Mouse (Mus musculus) G1E (cell line): ENCODE data around the gene Gm28047. TPM values are rescaled to one million over a fixed set of nuclear protein-coding genes. Genes with fewer than 3 reads are reported as not detected.

ENCODE experiments used
- ATAC-seq: 2 replicates; pipeline ENCODE4 v1.8.0; 2016; ENCODE audit warnings: mild to moderate bottlenecking; ENCODE audit not compliant: insufficient number of reproducible peaks, poor library complexity, low FRiP score, severe bottlenecking; ENCODE audit errors: extremely low read depth
- DNase-seq: peaks from one replicate; pipeline ENCODE4 v3.0.0; 2012; ENCODE audit warnings: low spot score
- H3K27me3 ChIP-seq: 2 replicates; pipeline ENCODE4 v1.6.1; 2012; ENCODE audit warnings: mild to moderate bottlenecking, low read length, inconsistent platforms; ENCODE audit not compliant: insufficient read depth
- H3K36me3 ChIP-seq: replicated peaks from 2 replicates; pipeline ENCODE3; 2012; ENCODE audit warnings: mild to moderate bottlenecking, inconsistent platforms
- H3K4me1 ChIP-seq: 2 replicates; pipeline ENCODE4 v1.6.1; 2012; ENCODE audit warnings: low read depth, low read length, inconsistent platforms, mixed read lengths; ENCODE audit not compliant: insufficient read depth
- H3K4me3 ChIP-seq: 2 replicates; pipeline ENCODE4 v1.5.1; 2012; ENCODE audit warnings: low read depth, mild to moderate bottlenecking, inconsistent platforms, low read length, moderate library complexity, mixed read lengths
- H3K9me3 ChIP-seq: replicated peaks from 2 replicates; pipeline ENCODE4 v1.6.1; 2012; ENCODE audit warnings: inconsistent platforms
- CTCF ChIP-seq: IDR thresholded peaks from 2 replicates; pipeline ENCODE4 v1.5.1; 2012; ENCODE audit warnings: low read depth, low read length, inconsistent platforms, mixed read lengths
- GATA1 ChIP-seq: IDR thresholded peaks from 2 replicates; pipeline ENCODE4 v1.6.1; 2012; ENCODE audit warnings: borderline replicate concordance, low read length, inconsistent platforms, mixed read lengths
- GATA2 ChIP-seq: IDR thresholded peaks from 2 replicates; pipeline ENCODE4 v1.6.1; 2012; ENCODE audit warnings: low read depth, low read length, inconsistent platforms, borderline replicate concordance
- POLR2AphosphoS5 ChIP-seq: IDR thresholded peaks from 2 replicates; pipeline ENCODE4 v1.6.1; 2012; ENCODE audit warnings: low read depth, low read length, inconsistent platforms; ENCODE audit not compliant: insufficient replicate concordance
- TAL1 ChIP-seq: conservative IDR thresholded peaks from 2 replicates; pipeline ENCODE4 v1.6.1; 2012; ENCODE audit warnings: low read depth, low read length, inconsistent platforms, mixed read lengths
- polyA plus RNA-seq: library from polyadenylated mRNA; stranded (reverse); fragments of >175 nt; gene quantifications from 2 replicates; pipeline ENCODE4 v1.2.3, GENCODE M21; 2012
- total RNA-seq, 2 experiments: library from RNA; stranded (forward) in 1 of 2; stranded (reverse) in 1 of 2; fragments of 200-1000 nt in 1 of 2; fragments of >200 nt in 1 of 2; fragmentation: Nextera tagmentation in 1 of 2; gene quantifications; 2 replicates each; pipeline ENCODE4 v1.2.3; 2014 to 2017

Gm28047 gene
- total and polyA plus RNA-seq, 3 experiments: not detected

GRCm38 (mm10) chr15:102581205-102581604 lies 43.7 kb downstream of the Gm28047 start:
- no peak for ATAC-seq
- no peaks in the 10 kb centered on the region for H3K9me3 ChIP-seq
- peaks cover 7% of the 10 kb centered on the region for H3K4me1 ChIP-seq
- peaks cover 38% of the 10 kb centered on the region for H3K36me3 ChIP-seq
- DNase-seq: no peak
- TF ChIP-seq POLR2AphosphoS5 (no peak), GATA2 (no peak), TAL1 (no peak), GATA1 (no peak), CTCF (no peak)
- H3K4me3 ChIP-seq: no peak overlapping the region
- no peaks in the 10 kb centered on the region for H3K27me3 ChIP-seq

DNA sequence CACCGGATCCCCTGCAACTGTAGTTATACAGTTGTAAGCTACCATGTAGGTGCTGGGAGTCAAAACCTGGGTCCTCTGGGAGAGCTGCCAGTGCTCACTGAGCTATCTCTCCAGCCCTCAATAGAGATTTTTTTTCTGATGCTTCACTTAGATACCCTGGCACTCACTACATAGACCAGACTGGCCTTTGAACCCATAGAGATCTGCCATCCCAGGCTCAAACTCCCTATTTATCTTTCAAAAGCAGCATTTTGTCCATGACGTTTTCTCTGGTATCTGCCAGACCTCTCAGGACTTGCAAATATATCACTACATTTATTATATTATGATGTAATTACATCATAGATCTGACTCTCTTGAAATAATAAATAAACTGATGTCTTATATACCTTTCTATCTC lies 46.5 kb downstream of the Gm28047 start:
- H3K4me3 ChIP-seq: no peak overlapping the region
- H3K27me3 ChIP-seq: no peaks in the 10 kb centered on the region
- ATAC-seq: no peak
- H3K9me3 ChIP-seq: no peaks in the 10 kb centered on the region
- TF ChIP-seq GATA1 (no peak), POLR2AphosphoS5 (no peak), TAL1 (no peak), CTCF (no peak), GATA2 (no peak)
- peaks cover 7% of the 10 kb centered on the region for H3K4me1 ChIP-seq
- no peak for DNase-seq
- H3K36me3 ChIP-seq: peaks cover 41% of the 10 kb centered on the region

GRCm38 (mm10) chr15:102576972-102577371 lies 47.9 kb downstream of the Gm28047 start:
- no peak for TF ChIP-seq CTCF
- no peak for TF ChIP-seq POLR2AphosphoS5
- TF ChIP-seq GATA1: no peak
- no peak for TF ChIP-seq TAL1
- no peak for TF ChIP-seq GATA2
- DNase-seq (no peak), ATAC-seq (no peak)
- peaks cover 43% of the 10 kb centered on the region for H3K36me3 ChIP-seq
- no peaks in the 10 kb centered on the region for H3K9me3 ChIP-seq
- no peaks in the 10 kb centered on the region for H3K27me3 ChIP-seq
- peaks cover 7% of the 10 kb centered on the region for H3K4me1 ChIP-seq
- H3K4me3 ChIP-seq: no peak overlapping the region

GRCm38 (mm10) chr15:102572081-102572480 lies 52.8 kb downstream of the Gm28047 start:
- DNase-seq (no peak), ATAC-seq (no peak)
- Histone ChIP-seq H3K36me3 (peaks cover 27% of the 10 kb centered on the region), H3K27me3 (no peaks in the 10 kb centered on the region), H3K4me3 (no peak overlapping the region), H3K4me1 (peaks cover 3% of the 10 kb centered on the region), H3K9me3 (no peaks in the 10 kb centered on the region)
- TF ChIP-seq TAL1 (no peak), CTCF (no peak), GATA1 (no peak), POLR2AphosphoS5 (no peak), GATA2 (no peak)

- TF ChIP-seq GATA2: no peak
- TF ChIP-seq POLR2AphosphoS5: no peak
- TF ChIP-seq GATA1: no peak
- no peak for TF ChIP-seq CTCF
- TF ChIP-seq TAL1: no peak
- Histone ChIP-seq H3K27me3 (no peaks in the 10 kb centered on the region), H3K9me3 (no peaks in the 10 kb centered on the region), H3K4me3 (no peak overlapping the region), H3K36me3 (peaks cover 27% of the 10 kb centered on the region), H3K4me1 (no peaks in the 10 kb centered on the region)
- DNase-seq: no peak
- ATAC-seq: no peak
Observed at GRCm38 (mm10) chr15:102567849-102568248, 57.0 kb downstream of the Gm28047 start.

- TF ChIP-seq CTCF (no peak), GATA1 (no peak), POLR2AphosphoS5 (no peak)
- peaks cover 38% of the 10 kb centered on the region for H3K36me3 ChIP-seq
- ATAC-seq (no peak), DNase-seq (no peak)
- H3K27me3 ChIP-seq: no peaks in the 10 kb centered on the region
- no peaks in the 10 kb centered on the region for H3K9me3 ChIP-seq
- H3K4me3 ChIP-seq: no peak overlapping the region
- no peaks in the 10 kb centered on the region for H3K4me1 ChIP-seq
Observed at GRCm38 (mm10) chr15:102563681-102564080, 61.2 kb downstream of the Gm28047 start.

DNA sequence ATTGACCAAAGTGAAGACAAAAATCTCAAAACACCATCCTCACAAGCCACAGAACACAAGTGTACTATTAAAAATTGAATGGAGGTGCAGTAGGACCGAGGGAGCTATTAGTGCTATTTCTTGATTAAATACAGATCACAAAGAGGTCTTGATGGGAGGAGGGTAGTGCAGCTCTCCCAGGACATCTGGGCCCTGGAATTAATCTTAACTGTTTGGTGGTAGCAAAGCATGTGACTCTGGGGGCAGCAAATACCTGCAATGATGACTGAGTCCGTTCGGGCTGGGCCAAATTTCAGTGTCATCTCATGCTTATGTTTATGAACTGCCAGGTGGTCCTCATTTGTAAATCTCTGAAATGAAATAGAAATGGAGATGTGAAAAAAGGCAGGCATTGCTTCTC lies 61.8 kb downstream of the Gm28047 start:
- Histone ChIP-seq H3K27me3 (no peaks in the 10 kb centered on the region), H3K4me3 (no peak overlapping the region), H3K36me3 (peaks cover 42% of the 10 kb centered on the region), H3K9me3 (no peaks in the 10 kb centered on the region), H3K4me1 (no peaks in the 10 kb centered on the region)
- ATAC-seq (no peak), DNase-seq (no peak)
- TF ChIP-seq POLR2AphosphoS5 (no peak), TAL1 (no peak), GATA2 (no peak), CTCF (no peak), GATA1 (no peak)
